Mouse (Mus musculus) CH12.LX (cell line): ENCODE measurements around the gene Prss35. TPM values are rescaled to one million over a fixed set of nuclear protein-coding genes. Genes with fewer than 3 reads are reported as not detected.

Experiments used
- DNase-seq: peaks from one replicate; pipeline ENCODE4 v3.0.0-alpha.2; 2013; ENCODE audit errors: extremely low read depth
- H3K27ac ChIP-seq: 2 replicates; pipeline ENCODE4 v1.5.1; 2012; ENCODE audit warnings: low read depth, mild to moderate bottlenecking, control low read depth, moderate library complexity; ENCODE audit not compliant: insufficient read depth
- H3K27me3 ChIP-seq: replicated peaks from 2 replicates; pipeline ENCODE3; 2012; ENCODE audit warnings: inconsistent platforms
- H3K36me3 ChIP-seq, 2 experiments: replicated peaks in 1 of 2; 2 replicates each; pipeline versions ENCODE3 to v1.6.1; 2012; ENCODE audit warnings: inconsistent platforms in 1 of 2, low read length in 1 of 2, mild to moderate bottlenecking in 1 of 2, mixed read lengths in 1 of 2, moderate library complexity in 1 of 2; ENCODE audit not compliant: control insufficient read depth in 1 of 2, insufficient read depth in 1 of 2
- H3K4me1 ChIP-seq, 2 experiments: 2 replicates each; pipeline ENCODE4 v1.6.1; 2012; ENCODE audit warnings: inconsistent platforms in 1 of 2, moderate library complexity in 1 of 2; ENCODE audit not compliant: insufficient read depth in 2 of 2, control insufficient read depth in 1 of 2
- H3K4me2 ChIP-seq: 2 replicates; pipeline ENCODE4 v1.6.1; 2012; ENCODE audit warnings: low read depth, mild to moderate bottlenecking, control low read depth; ENCODE audit not compliant: poor library complexity, insufficient read depth, severe bottlenecking
- H3K4me3 ChIP-seq, 3 experiments: fragments of 150-350 bp in 1 of 3; sonication (generic) in 1 of 3; replicated peaks in 1 of 3; 2 replicates each; pipeline versions ENCODE3 to v1.5.1; 2011 to 2012; ENCODE audit warnings: low read depth in 2 of 3, low read length in 2 of 3, mild to moderate bottlenecking in 2 of 3, moderate library complexity in 2 of 3, control low read depth in 1 of 3, improper control_type of control experiment in 1 of 3, inconsistent platforms in 1 of 3, mixed read lengths in 1 of 3; ENCODE audit not compliant: poor library complexity in 1 of 3
- H3K79me2 ChIP-seq: replicated peaks from 2 replicates; pipeline ENCODE4 v1.6.1; 2012; ENCODE audit warnings: mild to moderate bottlenecking, moderate library complexity; ENCODE audit not compliant: control insufficient read depth, poor library complexity, insufficient read depth, severe bottlenecking; ENCODE audit errors: extremely low read depth
- H3K9ac ChIP-seq: 2 replicates; pipeline ENCODE4 v1.6.1; 2012; ENCODE audit warnings: low read depth, mild to moderate bottlenecking, control low read depth, moderate library complexity; ENCODE audit not compliant: insufficient read depth
- H3K9me3 ChIP-seq: replicated peaks from 2 replicates; pipeline ENCODE3; 2012; ENCODE audit warnings: low read length, inconsistent platforms, mixed read lengths
- CTCF ChIP-seq, 2 experiments: IDR thresholded peaks in 1 of 2; conservative IDR thresholded peaks in 1 of 2; 2 replicates each; pipeline ENCODE4 v1.5.1; 2011 to 2012; ENCODE audit warnings: low read depth in 2 of 2, low read length in 2 of 2, improper control_type of control experiment in 1 of 2, inconsistent platforms in 1 of 2, mild to moderate bottlenecking in 1 of 2, moderate library complexity in 1 of 2
- ELF1 ChIP-seq: IDR thresholded peaks from 2 replicates; pipeline ENCODE4 v1.6.1; 2014; ENCODE audit warnings: low read depth, mild to moderate bottlenecking, inconsistent platforms, low read length, improper control_type of control experiment
- IRF4 ChIP-seq: IDR thresholded peaks from 2 replicates; pipeline ENCODE4 v1.6.1; 2014; ENCODE audit warnings: low read depth, mild to moderate bottlenecking, inconsistent platforms, low read length, improper control_type of control experiment
- JUN ChIP-seq: IDR thresholded peaks from 2 replicates; pipeline ENCODE4 v1.6.1; 2011; ENCODE audit warnings: low read depth, mild to moderate bottlenecking, low read length, improper control_type of control experiment, moderate library complexity; ENCODE audit not compliant: insufficient read depth
- MAFK ChIP-seq: IDR thresholded peaks from 2 replicates; pipeline ENCODE4 v1.6.1; 2011; ENCODE audit warnings: low read length, improper control_type of control experiment; ENCODE audit not compliant: insufficient replicate concordance
- MEF2A ChIP-seq: IDR thresholded peaks from 2 replicates; pipeline ENCODE4 v1.6.1; 2014; ENCODE audit warnings: low read depth, mild to moderate bottlenecking, inconsistent platforms, low read length, improper control_type of control experiment, borderline replicate concordance
- MYC ChIP-seq: IDR thresholded peaks from 2 replicates; pipeline ENCODE4 v1.6.1; 2011; ENCODE audit warnings: low read depth, mild to moderate bottlenecking, improper control_type of control experiment, low read length
- PAX5 ChIP-seq: IDR thresholded peaks from 2 replicates; pipeline ENCODE4 v1.6.1; 2012; ENCODE audit warnings: low read length, inconsistent platforms, mixed read lengths
- POLR2A ChIP-seq: IDR thresholded peaks from 2 replicates; pipeline ENCODE4 v1.6.1; 2011; ENCODE audit warnings: low read depth, mild to moderate bottlenecking, improper control_type of control experiment, low read length
- RAD21 ChIP-seq: IDR thresholded peaks from 2 replicates; pipeline ENCODE4 v1.6.1; 2011; ENCODE audit warnings: low read depth, mild to moderate bottlenecking, low read length, improper control_type of control experiment, moderate library complexity
- RCOR1 ChIP-seq: conservative IDR thresholded peaks from 2 replicates; pipeline ENCODE4 v1.6.1; 2012; ENCODE audit warnings: low read depth, mild to moderate bottlenecking, inconsistent platforms, low read length, improper control_type of control experiment
- SMC3 ChIP-seq: IDR thresholded peaks from 2 replicates; pipeline ENCODE4 v1.6.1; 2011; ENCODE audit warnings: low read depth, low read length, improper control_type of control experiment
- TCF12 ChIP-seq: IDR thresholded peaks from 2 replicates; pipeline ENCODE4 v1.6.1; 2014; ENCODE audit warnings: low read depth, mild to moderate bottlenecking, inconsistent platforms, low read length, improper control_type of control experiment
- ZC3H11A ChIP-seq: IDR thresholded peaks from 2 replicates; pipeline ENCODE4 v1.6.1; 2012; ENCODE audit warnings: low read depth, mild to moderate bottlenecking, inconsistent platforms, low read length, improper control_type of control experiment
- ZNF384 ChIP-seq: IDR thresholded peaks from 2 replicates; pipeline ENCODE4 v1.6.1; 2012; ENCODE audit warnings: low read depth, low read length, improper control_type of control experiment, inconsistent platforms
- dilution Hi-C: fragments of 300-500 bp; cut with MboI; formaldehyde crosslinking; loops from 2 replicates; pipeline ENCODE4 v1.14.3; 2020; ENCODE audit warnings: low sequenced_read_pairs; ENCODE audit not compliant: extremely low pct_unique_long_range_greater_than_20kb, extremely low pct_ligation_motif_present
- in situ Hi-C: fragments of 300-500 bp; cut with MboI; formaldehyde crosslinking; loops from 3 replicates; pipeline ENCODE4 v1.14.3; 2019; ENCODE audit warnings: low sequenced_read_pairs, low pct_ligation_motif_present, low pct_unique_long_range_greater_than_20kb, mixed read lengths
- polyA plus RNA-seq: library from polyadenylated mRNA; unstranded; fragments of >175 nt; gene quantifications from 2 replicates; pipeline ENCODE4 v1.2.1, GENCODE M21; 2012; ENCODE audit warnings: low read depth; ENCODE audit not compliant: insufficient read length
- total RNA-seq, 2 experiments: library from RNA; depleted of rRNA; stranded (reverse); fragments of 300-350 nt in 1 of 2; fragments of >200 nt in 1 of 2; gene quantifications; 2 replicates each; pipeline ENCODE4 v1.2.3; 2012 to 2014

The Prss35 gene
- total and polyA plus RNA-seq, 3 experiments: not detected

- peak; percentile 86 for DNase-seq
- H3K36me3 ChIP-seq: no peaks in the 10 kb centered on the region
- no peak overlapping the region for H3K4me2 ChIP-seq
- in situ Hi-C loops: loop anchor here (25.0 kb wide), 1 partner anchor 284 kb away; the partner anchor contains the start of genes Dop1a and Ube2cbp
- peak; percentile 99 for TF ChIP-seq RAD21
- TF ChIP-seq MEF2A: 0 out of 2 replicates have a peak, but pooled peaks have one; percentile 31
- peak; percentile 67 to 98 for TF ChIP-seq CTCF (conservative IDR thresholded peaks at IDR 0.05 in 1 of 2, IDR thresholded peaks at IDR 0.05 in 1 of 2; ENCODE audit: low read depth in 2 of 2, low read length in 2 of 2)
- peak; percentile 71 for TF ChIP-seq IRF4
- no peak for TF ChIP-seq PAX5
- TF ChIP-seq ZNF384: no peak
- no peak for TF ChIP-seq JUN
- peak; percentile 19; the same call in 1 of the 2 replicates for TF ChIP-seq TCF12
- TF ChIP-seq ZC3H11A: peak; percentile 94
- TF ChIP-seq MAFK: 0 out of 2 replicates have a peak, but pooled peaks have one; percentile 10
- TF ChIP-seq POLR2A: no peak
- peak; percentile 76 for TF ChIP-seq MYC
- no peak for TF ChIP-seq RCOR1
- TF ChIP-seq SMC3: peak; percentile 99
- TF ChIP-seq ELF1: peak; percentile 65; the same call in 1 of the 2 replicates
- TF ChIP-seq, all 38 proteins: peak for 10
- Histone ChIP-seq H3K9ac (peak overlapping the region; percentile 9; the same call in 1 of the 2 replicates), H3K4me1 (peaks cover 0 to 6% of the 10 kb centered on the region in 2 experiments; a peak in 3 of 4 replicates), H3K79me2 (no peaks in the 10 kb centered on the region), H3K4me3 (no peak overlapping the region), H3K27me3 (no peaks in the 10 kb centered on the region), H3K9me3 (no peaks in the 10 kb centered on the region), H3K27ac (no peak overlapping the region)
- dilution Hi-C loops: no loop called here
These were observed 2.6 kb downstream of the Prss35 start for GRCm38 (mm10) chr9:86745926-86746581.

GRCm38 (mm10) chr9:86762477-86763376, 19.3 kb downstream of the Prss35 start:
- Histone ChIP-seq H3K36me3 (no peaks in the 10 kb centered on the region), H3K79me2 (no peaks in the 10 kb centered on the region), H3K4me3 (no peak overlapping the region), H3K4me1 (peaks cover 4 to 12% of the 10 kb centered on the region in 2 experiments; a peak in 3 of 4 replicates), H3K9me3 (peaks cover 4% of the 10 kb centered on the region), H3K4me2 (no peak overlapping the region), H3K9ac (no peak overlapping the region), H3K27me3 (no peaks in the 10 kb centered on the region), H3K27ac (no peak overlapping the region)
- in situ Hi-C loops: no loop called here
- DNase-seq: no peak
- TF ChIP-seq CTCF (conservative IDR thresholded peaks at IDR 0.05 in 1 of 2, IDR thresholded peaks at IDR 0.05 in 1 of 2; ENCODE audit: low read depth in 2 of 2, low read length in 2 of 2): no peak
- TF ChIP-seq TCF12: no peak
- TF ChIP-seq SMC3: no peak
- dilution Hi-C loops: no loop called here
